Mouse (Mus musculus): Measurements from ENCODE around the gene Magi1.

The Magi1 gene

DNA sequence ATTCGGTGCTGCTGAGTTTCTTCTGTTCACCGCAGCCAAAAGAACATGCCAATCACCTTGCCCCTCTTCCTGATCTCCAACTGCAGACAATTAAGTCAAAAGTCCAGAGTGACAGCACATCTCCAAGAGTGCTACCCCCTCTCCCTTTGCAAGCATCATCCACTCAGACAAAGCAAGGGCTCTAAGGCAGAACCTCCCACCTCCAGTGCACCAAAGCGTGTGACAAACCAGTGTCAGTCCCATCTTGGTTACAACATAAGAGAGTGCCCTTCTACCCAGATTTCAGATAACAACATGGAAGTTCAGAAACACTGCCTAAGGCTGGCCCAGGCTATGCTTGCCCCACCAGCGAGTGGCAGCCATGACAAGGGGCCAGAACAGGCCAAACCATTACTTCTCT is 554.9 kb downstream of the Magi1 start:
- in situ Hi-C loops (cut with MboI): no loop called here

DNA sequence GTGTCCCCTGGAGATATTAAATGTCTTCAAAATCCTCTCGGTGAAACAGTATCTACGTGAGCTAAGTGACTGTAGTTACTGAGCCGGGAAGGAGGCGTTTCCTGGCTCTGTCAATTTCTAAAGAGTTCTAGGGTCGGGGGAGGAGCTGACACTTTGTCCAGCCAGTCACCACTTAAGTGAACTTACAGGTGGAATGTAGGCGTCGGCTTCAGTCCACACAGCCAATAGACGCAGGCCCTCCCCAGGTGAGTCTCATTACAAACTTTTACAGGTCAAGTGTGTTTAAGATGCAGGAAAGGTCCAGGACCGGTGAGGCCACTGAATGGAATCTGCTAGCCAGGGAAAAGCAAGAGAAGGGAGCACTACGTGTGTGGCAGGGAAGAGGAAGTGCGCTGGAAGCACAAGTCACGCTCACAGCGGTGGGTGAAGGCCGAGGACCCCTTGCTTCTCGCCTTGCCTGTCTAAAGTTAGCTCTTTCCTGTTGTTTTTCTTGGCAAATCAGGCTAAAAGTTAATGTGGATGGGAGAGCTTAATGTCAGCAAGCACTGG is 556.0 kb downstream of the Magi1 start:
- in situ Hi-C loops (cut with MboI): no loop called here

DNA sequence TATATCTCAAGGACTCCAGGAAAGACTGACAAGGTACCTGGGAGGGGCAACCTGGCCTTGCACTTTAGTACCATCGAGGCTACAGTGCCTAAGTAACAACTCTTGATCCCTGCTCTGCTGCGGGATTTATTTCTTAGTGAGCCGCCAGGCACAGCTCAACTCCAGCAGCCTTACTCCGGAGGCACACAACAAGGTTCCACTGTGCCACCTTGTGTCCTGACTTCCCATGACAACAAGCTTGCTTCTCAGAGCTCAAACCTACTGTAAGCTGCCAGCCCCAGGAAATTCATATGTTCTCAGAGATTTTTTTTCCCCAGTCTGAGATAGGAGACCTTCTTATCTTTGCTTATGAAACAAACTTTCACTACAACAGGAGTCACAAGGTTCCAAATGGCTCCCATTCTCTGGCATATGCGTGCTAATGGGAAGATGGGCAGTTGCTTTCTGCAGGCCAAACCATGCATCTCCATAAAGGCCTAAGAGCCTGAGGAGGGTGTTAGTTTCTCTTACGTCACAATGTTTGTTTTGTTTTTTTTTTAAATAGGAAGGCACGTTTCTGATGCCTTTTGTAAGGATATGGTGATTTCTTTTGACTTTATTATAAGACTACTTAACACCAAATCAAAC is 556.8 kb downstream of the Magi1 start:
- in situ Hi-C loops (cut with MboI): no loop called here

DNA sequence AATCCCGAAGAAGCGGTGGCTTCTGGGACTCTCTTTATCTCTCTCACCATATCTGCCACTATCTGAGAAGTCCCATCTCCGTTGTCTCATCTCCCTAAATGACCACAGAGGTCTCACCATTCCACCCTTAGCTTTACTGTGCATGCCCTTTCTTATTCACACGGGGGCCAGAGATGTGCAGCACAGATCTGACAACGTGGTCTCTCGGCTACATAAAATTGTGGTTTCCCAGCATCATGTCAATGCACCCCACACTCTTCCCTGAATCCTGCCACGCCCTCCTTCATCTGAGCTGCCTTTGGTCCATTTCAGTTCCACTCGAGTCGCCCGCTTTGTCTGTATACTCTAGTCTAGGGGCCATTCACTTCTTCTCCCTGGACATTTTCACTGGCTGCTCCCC is 557.6 kb downstream of the Magi1 start:
- in situ Hi-C loops (cut with MboI): no loop called here

DNA sequence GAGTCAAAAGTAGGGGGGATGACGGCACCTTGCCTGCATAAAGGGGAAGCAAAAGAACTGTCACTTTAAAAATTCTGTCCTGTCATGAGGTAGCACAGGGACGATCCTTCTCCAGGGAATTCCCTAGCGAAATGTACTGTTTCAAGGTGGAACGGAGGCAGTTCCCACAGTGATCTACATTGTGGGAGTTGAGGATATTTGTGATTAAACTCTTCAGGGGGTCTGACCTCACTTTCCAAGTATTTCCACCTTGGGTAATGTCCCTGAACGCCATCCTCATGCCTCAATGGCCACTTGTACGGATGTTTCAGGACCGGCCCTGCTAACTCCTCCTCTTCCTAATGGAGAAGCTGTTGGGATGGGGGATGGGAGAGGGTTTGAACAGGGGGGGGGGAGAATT is 559.0 kb downstream of the Magi1 start:
- in situ Hi-C loops (cut with MboI): no loop called here

DNA sequence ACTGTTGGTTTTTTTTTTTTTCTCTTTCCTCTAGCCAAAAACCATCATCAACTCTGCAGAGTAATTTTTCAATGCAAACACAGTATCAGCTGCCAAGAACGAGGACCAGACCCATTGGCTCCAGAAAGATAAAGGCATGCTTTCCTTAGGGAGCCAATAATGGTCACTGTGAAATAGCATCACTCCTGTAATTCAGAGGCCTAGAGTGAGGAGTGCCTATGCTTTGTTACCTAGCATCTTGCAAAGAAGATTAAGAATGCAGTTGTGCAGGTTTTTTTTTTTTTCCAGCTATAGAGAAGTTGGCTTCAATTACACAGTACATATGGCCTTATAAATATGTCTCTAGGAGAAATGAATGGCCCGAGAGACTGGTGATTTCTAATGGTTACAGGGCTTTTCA is 560.5 kb downstream of the Magi1 start:
- in situ Hi-C loops (cut with MboI): no loop called here

DNA sequence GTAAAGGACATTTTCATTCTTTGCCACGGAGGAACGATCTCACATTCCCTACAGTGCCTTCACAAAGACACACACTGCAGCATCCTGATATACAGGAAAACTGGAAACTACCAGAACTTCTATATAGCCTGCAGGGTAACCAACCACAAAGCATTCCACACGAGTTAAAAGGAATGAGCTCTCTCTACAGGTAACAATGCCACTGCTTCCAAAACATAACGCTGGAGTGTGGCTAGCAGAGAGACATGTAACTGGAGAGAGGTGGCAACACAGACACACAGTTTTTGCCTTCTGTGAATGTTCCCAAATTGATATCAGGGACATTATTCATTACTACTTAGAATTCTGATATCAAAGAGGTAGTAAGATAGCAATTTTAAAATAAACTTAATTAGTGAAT is 564.2 kb downstream of the Magi1 start:
- in situ Hi-C loops (cut with MboI): no loop called here

- in situ Hi-C loops (cut with MboI): no loop called here
Observed at GRCm38 (mm10) chr6:93718385-93718784, 565.3 kb downstream of the Magi1 start.

- in situ Hi-C loops (cut with MboI): no loop called here
Observed at GRCm38 (mm10) chr6:93717826-93718375, 565.8 kb downstream of the Magi1 start.

GRCm38 (mm10) chr6:93716686-93717625 is 566.8 kb downstream of the Magi1 start:
- in situ Hi-C loops (cut with MboI): no loop called here

- in situ Hi-C loops (cut with MboI): no loop called here
Observed at GRCm38 (mm10) chr6:93715181-93716180, 568.2 kb downstream of the Magi1 start.

- in situ Hi-C loops (cut with MboI): no loop called here
Observed at GRCm38 (mm10) chr6:93704350-93704749, 579.4 kb downstream of the Magi1 start.

- in situ Hi-C loops (cut with MboI): no loop called here
Observed at GRCm38 (mm10) chr6:93699436-93699835, 584.3 kb downstream of the Magi1 start.

DNA sequence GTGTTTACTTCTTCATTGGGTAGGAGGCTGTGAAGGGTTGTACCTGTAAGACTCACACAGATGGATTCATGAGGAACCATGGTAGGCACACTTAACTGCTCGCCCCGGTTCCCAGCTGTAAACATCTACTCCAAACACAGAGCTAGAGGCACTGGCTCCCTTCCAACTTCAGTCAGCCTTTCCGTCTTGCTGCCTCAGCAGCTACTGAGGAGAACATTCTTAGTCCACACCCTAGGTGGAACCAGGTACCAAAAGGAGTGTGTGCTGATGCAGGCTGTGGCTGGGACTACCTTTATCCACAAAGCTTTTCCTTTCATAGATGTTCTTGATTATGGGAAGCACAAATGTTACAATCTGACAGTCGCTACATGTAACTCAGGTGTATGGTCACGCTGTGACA is 585.8 kb downstream of the Magi1 start:
- in situ Hi-C loops (cut with MboI): no loop called here

- in situ Hi-C loops (cut with MboI): no loop called here
Observed at GRCm38 (mm10) chr6:93678766-93679165, 605.0 kb downstream of the Magi1 start.

GRCm38 (mm10) chr6:93666731-93667130 is 617.0 kb downstream of the Magi1 start:
- in situ Hi-C loops (cut with MboI): no loop called here

GRCm38 (mm10) chr6:93665056-93665805 is 618.5 kb downstream of the Magi1 start:
- in situ Hi-C loops (cut with MboI): no loop called here

- in situ Hi-C loops (cut with MboI): no loop called here
Observed at GRCm38 (mm10) chr6:93661139-93661538, 622.6 kb downstream of the Magi1 start.

GRCm38 (mm10) chr6:93659534-93659933 is 624.2 kb downstream of the Magi1 start:
- in situ Hi-C loops (cut with MboI): no loop called here

DNA sequence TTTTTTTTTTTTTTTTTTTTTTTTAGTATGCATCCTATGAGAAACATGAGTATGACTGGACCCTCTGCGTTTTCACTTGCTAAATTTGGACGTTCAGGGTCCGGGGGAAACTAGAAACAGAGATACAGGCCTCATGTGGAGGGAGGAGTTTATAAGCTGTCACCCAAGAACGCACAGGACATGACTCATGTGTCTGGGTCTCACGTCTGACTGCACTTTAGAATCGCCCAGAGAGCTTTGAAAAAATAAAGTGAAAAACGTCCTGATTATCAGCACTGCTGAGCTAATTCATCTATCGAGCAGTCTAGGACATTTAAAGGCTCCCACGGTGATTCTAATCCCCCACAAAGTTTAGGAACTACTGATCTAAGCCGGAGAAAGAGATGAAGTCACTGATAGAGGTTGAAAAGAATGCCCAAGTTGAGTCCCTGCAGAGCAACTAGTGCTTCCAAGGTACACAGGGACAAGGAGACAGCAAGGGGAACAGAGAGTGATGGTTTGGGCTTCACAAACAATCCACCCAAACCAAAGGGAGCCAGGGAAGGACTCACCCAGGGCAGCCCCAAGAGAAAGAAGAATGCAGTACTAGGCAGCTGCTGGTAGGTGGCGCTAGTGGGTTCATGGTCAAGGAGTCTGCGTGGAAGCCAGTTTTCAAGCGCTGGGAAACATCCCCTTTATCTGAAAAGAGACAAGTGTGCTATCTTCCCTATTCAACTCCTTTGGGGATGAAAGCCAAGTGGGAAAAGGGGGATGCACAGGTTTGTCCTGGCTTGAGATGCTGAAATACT is 626.3 kb downstream of the Magi1 start:
- in situ Hi-C loops (cut with MboI): no loop called here
